Mouse (Mus musculus): ENCODE measurements around the gene Tdrd3.

DNA sequence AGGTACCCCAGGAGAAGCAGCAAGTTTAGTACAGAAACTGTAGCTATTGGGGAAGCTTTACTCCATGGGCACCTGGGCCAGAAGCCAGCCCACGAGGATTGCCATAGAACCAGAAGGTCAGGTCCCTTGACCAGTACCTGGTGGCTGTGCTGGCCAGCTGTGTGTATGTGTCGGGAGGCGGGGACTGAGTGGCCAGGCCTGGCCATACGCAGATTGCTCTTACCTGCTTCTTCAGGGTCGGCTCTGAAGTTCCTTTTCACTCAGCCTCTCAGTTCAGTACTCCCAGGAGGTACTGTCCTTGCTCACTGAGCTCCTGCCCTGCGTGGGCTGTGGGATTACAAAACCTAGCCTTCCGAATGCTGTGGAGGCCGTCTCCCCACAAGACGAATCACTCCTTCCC is 147.4 kb downstream of the Tdrd3 start:
- TF ChIP-seq CTCF (conservative IDR thresholded peaks at IDR 0.05; ENCODE audit: insufficient read depth, insufficient read length, low read depth, low read length) (no peak), POLR2A (IDR thresholded peaks at IDR 0.05; ENCODE audit: low read depth, low read length) (no peak)

Data from kidney, adult 2 months (tissue).